Mouse (Mus musculus) gastrocnemius, postnatal 10 days (tissue): ENCODE results near the gene Pigv. TPM values are rescaled to one million over a fixed set of nuclear protein-coding genes. Genes with fewer than 3 reads are reported as not detected.

ENCODE experiments used
- DNase-seq: peaks from one replicate; pipeline ENCODE4 v3.0.0; 2021; ENCODE audit warnings: mixed read lengths
- total RNA-seq, 2 experiments: library from RNA; stranded (reverse); gene quantifications; 2 replicates each; pipeline ENCODE4 v1.2.3; 2021

The Pigv gene
- total RNA-seq, 2 experiments from 2014 or later: 10.2 to 10.6 TPM

DNA sequence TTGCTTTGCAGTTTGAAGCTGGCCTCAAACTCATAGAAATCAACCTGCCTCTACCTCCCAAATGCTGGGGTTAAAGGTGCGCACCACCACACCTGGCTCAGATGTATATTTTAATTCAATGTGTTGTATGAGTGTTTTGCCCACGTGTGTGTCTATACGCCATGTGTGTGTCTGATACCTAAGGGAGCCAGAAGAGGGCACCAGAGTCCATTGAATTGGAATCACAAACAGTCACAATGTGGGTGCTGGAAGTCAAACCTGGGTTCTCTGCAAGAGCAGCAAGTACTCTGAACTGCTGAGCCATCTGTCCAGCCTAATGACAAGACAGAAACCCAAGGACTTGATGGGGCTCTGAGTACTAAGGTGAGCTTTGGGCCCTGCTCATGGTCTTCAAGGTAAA lies 27.3 kb downstream of the Pigv start:
- no peak for DNase-seq

DNA sequence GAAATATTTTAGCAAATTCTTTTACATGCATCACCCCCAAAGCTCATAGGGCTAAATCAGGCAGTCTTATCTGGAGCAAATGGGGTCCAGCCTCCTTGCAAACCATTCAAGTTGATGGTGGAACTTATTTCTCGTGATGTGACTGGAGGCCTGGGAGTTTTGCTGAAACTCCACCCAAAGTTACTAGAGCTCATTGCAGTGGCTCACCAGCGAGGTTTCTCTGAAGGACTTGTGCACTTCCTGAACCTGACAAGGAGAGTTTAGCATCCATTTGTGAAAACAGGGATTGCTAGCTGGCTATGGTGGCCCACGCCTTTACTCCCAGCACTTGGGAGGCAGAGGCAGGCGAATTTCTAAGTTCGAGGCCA lies 38.4 kb downstream of the Pigv start:
- no peak for DNase-seq

DNA sequence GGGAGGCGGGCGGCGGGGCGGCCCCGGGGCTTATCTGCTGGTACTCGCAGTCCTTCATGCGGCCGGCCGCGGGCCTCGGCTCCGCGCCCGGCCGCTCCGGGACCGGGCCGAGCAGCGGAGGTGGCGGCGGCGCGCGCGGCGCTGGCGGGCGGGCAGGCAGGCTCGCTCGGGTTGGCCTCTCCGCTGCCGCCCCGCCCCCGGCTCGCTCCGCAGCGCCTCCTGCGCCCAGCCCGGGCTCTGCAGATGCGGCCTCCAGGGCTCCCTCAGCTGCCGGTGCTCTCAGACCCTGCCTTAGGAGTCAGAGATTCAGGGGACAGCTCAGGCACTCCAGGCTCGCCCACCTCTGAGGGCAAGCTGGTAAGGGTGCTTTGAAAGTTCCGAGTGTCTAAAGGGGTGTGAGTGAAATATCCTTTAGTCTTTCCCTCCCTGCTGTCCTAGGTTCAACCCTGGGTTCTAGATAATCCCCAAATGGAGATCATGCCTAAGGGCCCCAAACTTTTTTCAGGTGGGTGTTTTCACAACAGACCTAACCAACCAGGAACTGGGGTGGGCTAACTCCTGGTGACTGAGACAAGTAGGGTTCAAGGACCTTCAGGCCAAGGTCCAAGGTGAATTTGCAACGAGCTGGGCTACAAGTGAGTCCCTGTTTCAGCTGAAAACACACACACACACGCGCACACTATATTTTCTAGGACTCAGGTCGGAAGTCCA lies 39.0 kb downstream of the Pigv start:
- peak; percentile 90 for DNase-seq

DNA sequence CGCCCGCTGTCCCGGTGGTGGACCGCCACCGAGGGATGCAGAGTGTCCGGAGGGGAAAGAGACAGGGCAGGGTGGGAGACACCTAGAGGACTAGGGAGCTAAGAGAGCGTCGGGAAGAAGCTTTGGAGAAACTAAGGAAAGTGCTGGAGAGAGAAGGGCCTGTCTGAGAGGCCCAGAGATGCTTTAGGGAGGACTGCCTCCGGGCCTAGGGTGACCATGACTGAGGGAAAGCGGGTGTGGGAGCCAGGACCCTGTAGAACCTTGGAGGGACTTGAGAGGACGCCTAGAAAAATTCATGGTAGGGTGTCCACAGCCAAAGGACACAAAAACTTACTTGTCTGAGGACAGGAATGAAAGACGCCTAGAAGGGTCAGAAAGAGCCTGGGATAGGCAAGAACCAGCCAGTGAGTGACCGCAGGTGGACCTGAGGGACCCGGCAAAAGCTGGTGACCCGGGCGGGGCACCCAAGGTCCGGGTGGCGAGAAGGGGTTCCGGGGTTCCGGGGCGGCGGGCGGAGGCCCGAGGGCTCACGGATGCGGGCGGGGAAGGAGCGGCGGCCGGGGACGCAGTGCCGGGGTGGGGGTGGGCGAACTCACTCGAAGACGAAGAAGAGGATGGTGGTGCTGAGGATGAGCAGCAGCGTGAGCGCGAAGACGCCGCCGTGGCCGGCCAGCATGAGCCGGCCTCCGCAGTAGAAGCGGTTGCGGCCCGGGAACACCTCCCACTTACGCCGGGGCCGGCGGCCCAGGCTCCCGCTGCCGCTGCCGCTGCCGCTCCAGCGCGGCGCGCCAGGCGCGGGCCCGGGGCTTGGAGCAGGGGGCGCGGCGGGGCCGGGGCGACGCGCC lies 39.7 kb downstream of the Pigv start:
- peak; percentile 55 for DNase-seq

DNA sequence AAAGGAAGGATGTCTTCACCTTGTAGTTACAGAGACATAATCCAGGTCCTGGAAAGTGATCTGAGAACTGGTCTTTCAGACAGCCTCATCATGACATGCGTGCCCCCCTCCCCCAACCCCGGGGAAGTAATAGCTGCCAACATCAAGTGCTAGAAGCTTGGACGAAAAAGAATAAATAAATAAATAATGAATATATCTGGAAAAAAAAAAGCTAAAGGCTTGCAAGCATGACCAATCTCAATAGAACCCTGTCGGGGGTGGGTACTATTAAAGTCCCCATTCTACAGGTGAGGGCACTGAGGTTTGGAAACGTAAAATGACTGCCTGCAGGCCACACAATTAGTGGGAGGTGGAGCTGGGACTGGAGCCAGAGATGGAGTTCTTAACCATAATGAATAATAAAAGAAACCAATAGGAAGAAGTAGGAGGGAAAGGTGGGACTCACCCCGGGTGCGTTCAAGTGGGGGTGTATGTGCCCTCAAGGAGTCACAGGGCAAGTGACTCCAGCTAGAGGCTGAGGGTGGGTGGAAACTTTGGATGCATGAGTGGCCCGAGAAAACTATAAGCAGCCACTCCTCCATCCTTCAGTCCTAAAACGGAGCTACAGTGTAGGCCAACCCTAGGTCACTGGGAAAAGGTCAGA lies 40.6 kb downstream of the Pigv start:
- no peak for DNase-seq

DNA sequence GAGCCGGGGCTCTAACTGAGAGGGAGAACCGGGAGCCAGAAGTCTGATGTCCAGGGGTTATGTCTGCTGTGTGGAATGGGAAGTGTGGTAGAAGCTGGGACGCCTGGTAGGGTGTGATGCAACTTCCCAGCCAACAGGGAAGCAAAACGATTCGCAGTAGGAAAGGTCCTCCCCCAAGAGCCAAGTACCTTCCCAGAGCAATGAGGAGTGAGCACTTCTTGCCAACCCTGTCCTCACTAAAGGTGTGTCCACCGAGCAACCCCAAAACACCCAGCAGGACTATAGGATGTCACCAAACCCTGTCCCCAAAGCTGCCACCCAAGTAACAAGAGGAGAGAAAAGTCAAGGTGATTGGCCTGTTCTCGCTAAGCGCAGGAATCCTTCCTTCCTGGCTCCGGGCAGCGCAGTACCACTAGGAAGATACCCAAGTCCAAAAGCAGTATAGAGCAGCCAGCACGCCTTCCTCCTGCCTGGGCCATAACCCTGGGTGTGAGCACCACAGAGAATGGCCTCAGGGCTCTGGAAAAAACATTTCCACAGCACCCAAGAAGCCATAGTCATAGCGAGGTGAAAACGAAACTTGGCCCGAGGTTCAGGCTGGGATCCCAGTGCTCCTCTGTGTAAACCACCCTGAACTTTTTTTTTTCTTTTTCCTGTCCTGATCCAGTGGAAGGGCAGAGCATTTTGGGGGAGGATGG lies 41.2 kb downstream of the Pigv start:
- no peak for DNase-seq

DNA sequence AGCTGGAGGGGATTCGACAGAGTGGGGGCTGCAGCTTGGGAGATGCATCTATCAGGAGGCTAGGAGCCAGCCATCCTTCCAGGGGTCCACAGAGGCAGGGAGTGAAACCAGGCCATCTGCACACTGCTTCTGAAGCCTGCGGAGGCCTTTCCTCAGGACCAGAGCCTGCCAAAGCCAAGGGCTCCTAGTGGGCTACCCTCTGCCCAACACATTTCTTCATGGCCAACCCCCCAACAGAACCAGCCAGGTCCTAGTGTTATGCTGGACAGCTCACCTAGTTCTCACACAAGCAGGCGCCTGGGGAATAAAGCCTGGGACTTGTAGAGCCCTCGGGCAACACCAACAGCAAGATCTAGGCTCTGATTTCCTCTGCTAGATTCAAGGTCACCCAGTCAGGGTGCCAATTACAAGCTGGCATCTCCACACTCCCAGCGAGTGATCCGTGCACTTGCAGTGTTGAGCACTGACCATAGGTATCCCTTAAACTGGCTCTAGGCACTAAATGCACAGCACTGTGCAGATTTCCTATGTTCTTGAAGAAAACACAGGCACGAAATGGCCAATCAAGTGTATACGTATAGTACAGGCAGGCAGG lies 42.0 kb downstream of the Pigv start:
- DNase-seq: no peak

DNA sequence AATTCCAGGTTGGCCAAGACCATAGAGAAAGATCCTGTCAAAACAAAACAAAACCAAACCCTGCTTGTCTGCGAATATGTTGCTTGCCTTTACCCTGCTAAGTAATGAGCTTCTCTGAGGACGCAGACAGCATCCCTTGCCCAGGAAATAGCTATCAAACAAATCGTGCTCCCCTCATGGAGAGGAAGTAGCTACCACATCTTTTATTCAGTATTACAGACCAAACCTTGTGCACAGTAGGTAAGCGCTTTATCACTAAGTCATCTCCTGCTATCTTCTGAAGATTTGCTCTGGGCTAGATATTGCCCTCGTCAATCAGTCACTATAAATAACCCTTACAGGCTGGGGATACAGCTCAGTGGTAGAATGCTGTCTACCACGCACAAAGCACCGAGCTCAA lies 43.3 kb downstream of the Pigv start:
- DNase-seq: no peak

DNA sequence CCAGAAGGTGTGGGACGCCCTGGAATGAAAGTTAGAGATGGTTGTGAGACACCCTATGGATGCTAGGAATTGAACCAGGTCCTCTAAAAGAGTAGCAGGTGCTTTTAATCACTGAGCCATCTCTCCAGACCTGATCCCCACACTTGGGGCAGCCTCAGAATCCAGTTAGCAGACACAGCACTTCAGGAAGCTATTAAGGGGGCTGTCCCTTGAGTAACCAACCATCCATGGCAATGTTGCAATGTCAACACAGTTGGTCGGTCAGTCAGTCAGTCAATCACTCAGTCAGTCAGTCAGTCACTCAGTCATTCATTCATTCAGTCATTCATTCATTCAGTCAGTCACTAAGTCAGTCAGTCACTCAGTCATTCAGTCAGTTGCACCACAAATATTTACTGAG lies 43.9 kb downstream of the Pigv start:
- no peak for DNase-seq

DNA sequence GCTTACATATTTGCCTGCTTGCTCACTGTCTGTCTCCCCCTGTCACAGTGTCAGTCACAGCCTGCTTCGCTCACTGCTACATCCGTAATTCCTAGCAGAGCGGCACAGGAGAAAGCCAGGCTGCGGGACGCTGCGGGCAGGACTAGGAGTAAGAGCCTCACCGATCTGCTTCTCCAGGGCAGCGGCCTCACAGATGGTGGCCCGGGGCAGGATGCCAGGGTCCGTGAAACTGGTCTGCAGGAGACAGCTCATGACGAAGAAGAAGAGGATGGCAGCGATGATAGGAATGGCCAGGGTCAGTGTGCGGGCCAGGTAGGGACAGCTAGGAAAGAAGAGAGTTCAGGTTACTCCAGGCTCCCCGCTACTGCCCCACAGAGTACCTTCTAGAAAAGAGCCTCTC lies 45.4 kb downstream of the Pigv start:
- no peak for DNase-seq

DNA sequence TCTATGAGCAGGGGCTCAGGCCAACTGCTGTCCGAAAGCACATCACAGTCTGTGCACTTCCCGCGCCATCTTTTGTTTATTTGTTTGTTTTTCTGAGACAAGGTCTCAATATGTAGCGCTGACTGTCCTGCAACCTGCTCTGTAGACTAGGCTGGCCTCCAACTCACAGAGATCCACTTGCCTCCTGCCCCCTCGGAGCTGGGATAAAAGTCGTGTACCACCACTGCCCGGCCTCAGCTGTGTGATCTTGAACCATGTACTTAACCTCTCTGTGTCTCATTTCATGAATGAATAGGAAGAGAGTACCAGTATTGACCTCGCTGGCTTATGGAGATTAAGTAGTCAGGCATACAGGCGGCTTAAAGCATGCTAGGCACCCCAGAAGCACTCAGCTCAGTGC lies 45.8 kb downstream of the Pigv start:
- DNase-seq: no peak

DNA sequence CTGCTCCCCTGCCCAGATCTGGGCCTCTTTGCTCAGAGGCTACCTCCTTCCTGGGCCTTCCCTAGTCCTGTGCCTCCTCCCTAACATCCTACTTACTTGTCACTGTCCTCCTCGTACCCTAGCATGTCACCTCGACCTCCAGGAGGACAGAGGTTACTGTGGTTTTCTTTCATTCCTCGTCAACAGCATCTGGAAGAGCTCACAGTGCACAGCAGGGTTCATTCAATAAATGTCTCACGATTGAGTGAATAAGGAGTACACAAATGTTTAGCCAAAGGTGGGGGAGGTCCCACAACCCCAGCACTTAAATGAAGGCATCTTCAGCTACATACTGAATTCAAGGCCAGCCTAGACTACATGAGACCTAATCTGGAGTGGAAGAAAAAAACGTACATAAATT lies 46.2 kb downstream of the Pigv start:
- no peak for DNase-seq

DNA sequence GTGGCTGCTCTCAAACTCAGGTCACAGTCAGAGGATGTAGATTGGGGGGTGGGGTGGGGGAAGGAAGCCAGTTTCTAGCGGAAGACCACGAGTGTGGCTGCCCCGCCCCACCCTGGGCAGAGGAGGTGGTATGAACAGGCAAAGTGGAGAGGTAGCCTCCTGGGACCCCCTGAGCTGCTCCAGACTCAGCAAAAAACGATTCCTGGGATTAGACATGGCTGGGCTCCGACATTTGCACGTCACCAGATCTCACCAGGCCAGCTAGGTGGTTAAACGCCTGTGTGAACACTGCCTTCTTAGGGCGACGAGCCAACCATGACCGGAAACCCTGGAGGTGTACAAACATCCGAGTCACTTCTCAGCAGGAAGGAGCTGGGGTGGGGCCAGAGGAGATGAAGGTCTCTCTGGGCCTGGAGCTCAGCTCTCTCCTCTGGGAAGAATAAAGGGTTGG lies 46.8 kb downstream of the Pigv start:
- DNase-seq: no peak

DNA sequence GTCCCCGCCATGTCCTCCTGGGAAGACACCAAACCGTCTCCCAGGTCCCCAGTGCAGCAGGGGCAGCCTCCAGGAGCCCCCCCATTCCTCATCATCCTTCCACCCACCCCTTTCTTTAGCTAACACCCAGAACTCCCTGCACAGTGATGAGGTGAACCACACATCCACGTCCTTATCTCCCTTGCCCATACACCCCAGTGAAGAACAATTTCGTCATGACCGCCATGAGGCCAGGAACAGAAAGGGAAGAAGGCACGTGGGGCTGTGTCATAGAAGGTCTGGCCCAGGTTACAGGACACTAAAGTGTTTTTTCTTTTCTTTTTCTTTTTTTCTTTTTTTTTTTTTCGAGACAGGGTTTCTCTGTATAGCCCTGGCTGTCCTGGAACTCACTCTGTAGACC lies 47.6 kb downstream of the Pigv start:
- DNase-seq: no peak

DNA sequence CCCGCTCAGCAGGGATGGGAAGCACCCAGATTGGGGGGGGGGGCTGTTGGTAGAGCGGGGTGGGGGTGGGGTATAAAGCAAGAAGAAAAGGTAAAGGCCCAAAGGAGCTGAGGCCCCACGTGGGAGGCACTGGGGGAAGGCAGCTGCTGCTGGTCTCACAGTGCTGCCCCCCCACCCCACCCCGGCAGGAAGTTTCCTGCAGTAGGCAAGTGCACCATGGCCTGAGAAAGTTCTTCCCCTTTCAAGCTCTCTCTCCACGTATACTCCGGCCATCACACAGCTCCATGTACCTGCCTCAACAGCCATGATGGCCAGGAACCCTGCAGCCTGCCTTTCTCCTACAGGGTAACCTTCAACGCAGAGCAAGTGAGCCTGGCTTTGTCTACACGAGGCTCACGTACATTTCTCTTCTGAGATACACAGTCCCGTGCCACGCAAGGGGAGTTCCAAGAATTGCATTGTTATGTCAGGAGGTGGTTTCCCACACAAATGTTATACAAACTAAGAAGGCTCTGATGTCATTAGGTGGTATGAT lies 50.2 kb downstream of the Pigv start:
- no peak for DNase-seq

DNA sequence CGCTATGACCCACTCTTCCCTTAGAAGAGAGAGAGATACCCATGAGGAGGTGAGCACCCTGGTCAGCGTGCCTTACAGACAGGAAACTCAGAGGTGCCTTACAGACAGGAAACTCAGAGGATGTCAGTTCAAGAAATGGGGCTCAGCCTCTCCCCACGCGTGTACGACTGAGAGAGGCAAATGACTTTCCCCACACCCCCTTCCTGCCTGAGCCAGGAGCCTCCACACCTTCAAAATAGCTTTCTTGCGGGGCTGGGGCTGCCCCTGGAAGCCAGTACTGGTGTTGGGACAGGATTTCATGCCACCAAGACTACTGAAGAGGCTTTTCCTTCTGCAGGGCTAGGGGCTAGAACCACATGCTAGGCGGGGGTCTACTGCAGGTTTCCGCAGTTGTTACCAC lies 51.8 kb downstream of the Pigv start:
- DNase-seq: no peak

DNA sequence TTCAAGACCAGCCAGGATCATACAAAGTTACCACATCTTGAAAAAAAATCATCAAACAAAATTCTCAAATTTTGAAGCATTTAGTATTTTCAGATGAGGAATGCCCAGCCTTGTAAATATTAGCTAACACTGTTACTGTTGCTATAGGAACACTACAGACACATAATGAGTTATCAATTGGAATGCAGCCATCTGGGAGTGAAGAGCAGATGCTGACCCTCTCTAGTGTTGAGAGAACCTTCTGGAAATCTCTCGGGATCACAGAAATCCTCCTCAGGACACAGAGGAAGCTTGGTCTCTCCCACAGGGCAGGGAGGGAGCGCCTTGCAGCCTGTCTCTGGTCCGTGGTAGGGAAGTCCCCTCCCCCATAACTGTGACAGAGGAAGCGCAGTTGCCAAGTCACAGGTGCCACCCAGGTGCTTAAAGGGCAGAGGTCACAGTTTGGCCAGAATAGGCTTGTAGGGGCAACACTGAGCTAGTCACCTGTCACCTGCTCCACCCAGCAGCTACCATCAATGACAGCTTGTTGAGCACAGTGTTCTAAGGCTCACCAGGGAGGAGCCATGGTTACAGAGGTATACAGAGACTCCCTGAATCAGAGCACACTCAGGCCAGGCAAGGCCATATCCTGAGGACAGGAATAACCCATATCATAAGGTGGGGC lies 52.8 kb downstream of the Pigv start:
- no peak for DNase-seq

DNA sequence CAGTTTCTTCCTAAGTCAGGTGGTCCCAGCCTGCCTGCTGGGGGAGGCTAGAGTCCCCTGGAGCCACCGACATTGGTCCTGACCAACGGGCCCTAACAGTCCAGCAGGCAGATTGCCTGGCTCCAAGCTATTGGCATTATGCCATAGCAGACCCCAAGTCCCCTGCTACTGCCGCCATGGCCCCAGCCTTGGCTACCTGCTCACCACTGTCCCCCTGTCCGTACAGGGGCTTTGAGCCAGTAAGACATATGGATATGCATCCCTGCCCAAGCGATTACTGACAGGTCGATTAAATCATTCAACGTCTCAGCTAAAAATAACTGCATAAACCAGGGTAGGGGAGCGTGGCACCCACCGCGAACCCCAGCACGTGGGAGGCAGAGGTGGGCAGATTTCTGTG lies 54.5 kb downstream of the Pigv start:
- no peak for DNase-seq

DNA sequence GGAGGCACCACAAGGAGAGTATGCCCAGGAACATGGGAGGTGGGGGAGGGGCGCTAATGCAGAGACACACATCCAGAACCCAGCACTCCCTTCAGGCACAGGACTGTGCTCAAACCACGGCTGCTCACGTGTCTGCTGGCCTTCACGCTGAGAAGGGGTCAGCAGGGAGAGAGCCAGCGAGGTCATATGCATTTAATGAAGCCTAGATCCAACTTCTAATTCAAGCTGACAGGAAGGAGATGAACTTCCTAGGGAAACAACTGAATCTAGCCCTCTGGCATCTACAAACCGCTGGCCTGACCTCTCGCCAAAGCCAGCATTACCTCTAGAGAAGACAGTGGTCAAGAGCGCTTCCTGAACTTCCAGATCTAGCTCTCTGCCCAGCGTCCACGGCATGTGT lies 57.0 kb downstream of the Pigv start:
- no peak for DNase-seq

DNA sequence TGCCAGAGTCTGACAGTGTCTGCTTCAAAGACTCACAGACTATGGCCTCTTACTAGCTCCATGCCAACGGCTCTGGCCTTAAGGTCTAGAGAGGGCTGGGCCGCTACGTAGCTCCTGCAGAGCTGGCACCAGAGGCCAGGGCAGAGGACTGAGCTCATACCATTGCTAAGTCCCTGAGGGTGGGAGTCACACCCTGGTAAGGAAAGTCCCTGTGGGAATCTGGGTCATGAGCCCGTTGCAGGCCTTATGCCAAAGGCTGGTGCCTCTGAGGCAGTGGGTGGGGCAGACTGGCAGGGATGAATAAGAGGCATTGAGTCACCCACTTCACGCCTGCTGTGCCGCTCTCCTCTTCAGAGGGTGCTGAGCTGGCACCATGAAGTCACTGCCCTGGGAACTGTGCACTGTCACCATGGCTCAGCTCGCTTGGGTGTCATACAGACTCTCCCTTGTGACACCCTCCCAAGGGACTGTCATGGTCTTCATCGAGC lies 58.1 kb downstream of the Pigv start:
- DNase-seq: no peak

DNA sequence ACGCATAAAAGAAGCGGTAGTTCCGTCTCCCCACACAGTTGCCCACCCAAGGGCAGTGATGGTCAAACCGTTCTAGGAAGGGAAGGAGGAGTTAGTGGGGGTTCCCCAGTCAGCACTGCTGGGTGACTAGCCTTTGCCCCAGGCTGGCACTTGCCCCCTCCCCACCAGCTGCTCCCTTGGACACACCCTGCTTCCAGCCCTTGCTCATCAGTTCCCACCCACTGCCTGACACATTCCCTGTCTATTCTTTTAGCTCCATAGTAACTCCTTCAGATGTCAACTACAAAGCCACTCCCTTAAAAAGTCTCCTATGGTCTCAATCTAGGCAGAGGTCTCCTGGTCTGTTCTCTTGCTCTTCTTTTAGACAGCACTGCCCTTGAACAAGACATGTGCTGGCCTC lies 58.6 kb downstream of the Pigv start:
- DNase-seq: no peak
